Mouse (Mus musculus): ENCODE results near the gene Ass1. TPM values are rescaled to one million over a fixed set of nuclear protein-coding genes. Genes with fewer than 3 reads are reported as not detected.
A peak's percentile ranks its signal among the peaks of the same experiment; 100 is the strongest.

Gene Ass1
- polyA plus RNA-seq, 1 experiment, result 43.7 TPM

DNA sequence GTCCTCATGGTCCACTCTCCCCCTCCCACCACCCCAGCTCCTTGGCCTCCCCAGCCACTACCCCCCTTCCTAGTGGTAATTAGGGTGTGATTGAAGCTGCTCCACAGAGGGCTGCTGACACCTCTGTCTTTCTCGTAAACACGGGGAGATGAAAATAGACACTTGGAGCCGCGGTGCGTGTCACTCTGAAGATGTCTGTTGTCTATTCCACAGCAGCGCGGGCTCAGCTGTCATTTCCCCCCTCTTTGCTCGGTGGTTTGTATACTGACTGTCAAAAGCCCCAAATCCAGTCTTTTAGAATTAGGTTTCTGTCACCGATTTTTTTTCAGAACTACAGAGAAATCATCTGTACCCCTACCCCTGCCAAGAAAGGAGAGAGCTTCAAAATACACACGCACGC, 35.5 kb downstream of the Ass1 start:
- 85% methylated on average over 11 of the region's 11 CpGs for WGBS
- H3K4me3 ChIP-seq (replicated peaks; ENCODE audit: control insufficient read depth, low read depth, low read length), result no peak overlapping the region
- no peaks in the 10 kb centered on the region for H3K4me1 ChIP-seq (ENCODE audit: control insufficient read depth, insufficient read depth, low read length)
- TF ChIP-seq CTCF (IDR thresholded peaks at IDR 0.05; ENCODE audit: control insufficient read depth, insufficient read depth, low read length) (no peak), POLR2A (IDR thresholded peaks at IDR 0.05; ENCODE audit: borderline replicate concordance, control insufficient read depth, low read depth, low read length) (no peak)
- no peak overlapping the region for H3K27ac ChIP-seq (ENCODE audit: control insufficient read depth, insufficient read depth, low read depth, low read length, poor library complexity)

DNA sequence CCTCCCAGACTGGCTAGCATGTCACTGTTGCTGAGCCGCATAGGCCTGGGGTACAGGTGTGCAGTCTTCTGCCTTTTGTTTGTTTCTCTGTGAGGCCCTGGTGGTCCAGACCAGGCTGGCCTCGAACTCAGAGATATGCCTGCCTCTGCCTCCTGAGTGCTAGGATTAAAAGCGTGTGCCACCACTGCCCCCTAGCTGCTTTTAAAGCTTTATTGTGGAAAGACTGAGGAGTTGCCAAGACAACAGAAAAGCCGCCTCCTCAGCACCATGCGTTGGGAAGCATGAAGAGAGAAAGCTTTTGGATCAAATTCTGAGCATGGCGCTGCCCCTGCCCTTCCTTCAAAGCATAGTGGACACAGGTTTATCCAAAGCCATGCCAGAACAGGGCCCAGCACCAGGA, 38.8 kb downstream of the Ass1 start:
- no peak overlapping the region for H3K27ac ChIP-seq (ENCODE audit: control insufficient read depth, insufficient read depth, low read depth, low read length, poor library complexity)
- WGBS, result 80% methylated on average over 6 of the region's 6 CpGs
- TF ChIP-seq POLR2A (IDR thresholded peaks at IDR 0.05; ENCODE audit: borderline replicate concordance, control insufficient read depth, low read depth, low read length) (no peak), CTCF (IDR thresholded peaks at IDR 0.05; ENCODE audit: control insufficient read depth, insufficient read depth, low read length) (no peak)
- H3K4me3 ChIP-seq (replicated peaks; ENCODE audit: control insufficient read depth, low read depth, low read length), result no peak overlapping the region
- H3K4me1 ChIP-seq (ENCODE audit: control insufficient read depth, insufficient read depth, low read length), result no peaks in the 10 kb centered on the region

DNA sequence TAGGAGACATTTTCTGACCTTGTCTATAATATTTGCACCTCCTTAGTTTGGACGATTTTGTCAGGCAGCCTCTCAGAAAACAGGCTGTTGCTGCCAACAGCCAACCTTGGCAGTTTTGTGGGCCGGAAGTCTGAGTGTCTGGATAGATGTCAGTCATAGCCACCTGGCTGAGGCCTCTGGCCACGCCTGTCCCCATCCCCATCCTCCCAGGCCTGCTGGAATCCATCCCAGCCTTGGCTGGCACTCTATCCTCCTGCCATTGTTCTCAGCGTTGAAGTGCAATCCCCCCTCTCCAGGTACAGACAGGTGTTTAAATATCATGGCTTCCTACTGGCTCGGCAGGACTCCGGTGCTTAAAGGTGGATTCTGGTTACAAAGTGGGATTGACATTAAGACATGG, 41.3 kb downstream of the Ass1 start:
- H3K4me3 ChIP-seq (replicated peaks; ENCODE audit: control insufficient read depth, low read depth, low read length), result no peak overlapping the region
- no peak overlapping the region for H3K27ac ChIP-seq (ENCODE audit: control insufficient read depth, insufficient read depth, low read depth, low read length, poor library complexity)
- WGBS, result 84% methylated on average over 6 of the region's 6 CpGs
- TF ChIP-seq CTCF (IDR thresholded peaks at IDR 0.05; ENCODE audit: control insufficient read depth, insufficient read depth, low read length) (no peak), POLR2A (IDR thresholded peaks at IDR 0.05; ENCODE audit: borderline replicate concordance, control insufficient read depth, low read depth, low read length) (no peak)
- no peaks in the 10 kb centered on the region for H3K4me1 ChIP-seq (ENCODE audit: control insufficient read depth, insufficient read depth, low read length)

DNA sequence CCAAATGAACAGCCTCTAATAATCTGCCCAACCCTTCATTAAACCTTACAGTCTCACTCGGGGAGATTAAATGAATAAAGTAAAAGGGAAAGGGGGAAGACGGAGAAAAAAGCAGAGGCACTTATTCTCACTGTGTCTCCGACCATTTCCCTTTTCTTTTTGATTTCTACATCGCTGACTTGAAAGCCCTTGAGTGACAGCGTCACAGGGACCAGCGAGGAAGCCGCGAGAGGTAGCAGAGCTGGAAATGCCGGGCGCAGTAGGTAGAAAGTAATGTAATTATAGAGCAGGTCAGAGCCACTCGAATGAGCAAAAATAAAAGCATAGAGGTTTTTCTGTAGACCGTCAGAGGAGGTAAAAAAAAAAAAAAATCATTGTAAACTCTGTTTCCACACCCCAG, 46.5 kb downstream of the Ass1 start:
- 81% methylated on average over 12 of the region's 12 CpGs for WGBS
- Histone ChIP-seq H3K4me1 (ENCODE audit: control insufficient read depth, insufficient read depth, low read length) (no peaks in the 10 kb centered on the region; the same call in 1 of the 2 replicates), H3K4me3 (replicated peaks; ENCODE audit: control insufficient read depth, low read depth, low read length) (no peak overlapping the region), H3K27ac (ENCODE audit: control insufficient read depth, insufficient read depth, low read depth, low read length, poor library complexity) (no peak overlapping the region)
- TF ChIP-seq CTCF (IDR thresholded peaks at IDR 0.05; ENCODE audit: control insufficient read depth, insufficient read depth, low read length), result no peak
- no peak for TF ChIP-seq POLR2A (IDR thresholded peaks at IDR 0.05; ENCODE audit: borderline replicate concordance, control insufficient read depth, low read depth, low read length)

DNA sequence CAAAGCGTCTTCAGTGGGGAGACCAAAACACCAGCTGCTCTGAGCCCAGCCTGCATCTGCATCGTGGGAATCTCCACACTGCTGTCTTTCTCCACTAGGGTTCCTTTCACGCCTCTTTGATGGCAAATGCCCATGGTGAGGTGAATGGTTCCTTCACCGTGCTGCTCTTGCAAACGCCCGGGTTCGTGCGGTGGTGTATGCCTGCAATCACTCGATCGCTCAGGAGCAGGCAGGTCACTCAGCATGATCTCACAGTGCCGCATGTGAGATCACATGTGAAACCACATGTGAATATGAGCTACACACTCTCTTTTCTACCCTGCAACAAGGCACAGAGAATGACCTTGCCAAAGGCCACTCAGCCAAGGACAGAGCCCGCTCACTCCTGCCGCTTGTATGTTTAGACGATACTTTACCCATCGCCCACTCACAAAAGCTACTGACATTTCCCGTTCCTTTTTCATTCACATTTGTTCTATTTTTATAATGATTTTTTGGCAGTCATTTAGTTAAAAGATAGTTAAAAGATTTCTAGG, 51.9 kb downstream of the Ass1 start:
- TF ChIP-seq CTCF (IDR thresholded peaks at IDR 0.05; ENCODE audit: control insufficient read depth, insufficient read depth, low read length), result no peak
- no peak for TF ChIP-seq POLR2A (IDR thresholded peaks at IDR 0.05; ENCODE audit: borderline replicate concordance, control insufficient read depth, low read depth, low read length)
- Histone ChIP-seq H3K4me3 (replicated peaks; ENCODE audit: control insufficient read depth, low read depth, low read length) (no peak overlapping the region), H3K4me1 (ENCODE audit: control insufficient read depth, insufficient read depth, low read length) (no peaks in the 10 kb centered on the region; the same call in 1 of the 2 replicates), H3K27ac (ENCODE audit: control insufficient read depth, insufficient read depth, low read depth, low read length, poor library complexity) (no peak overlapping the region)
- 86% methylated on average over 16 of the region's 16 CpGs for WGBS

DNA sequence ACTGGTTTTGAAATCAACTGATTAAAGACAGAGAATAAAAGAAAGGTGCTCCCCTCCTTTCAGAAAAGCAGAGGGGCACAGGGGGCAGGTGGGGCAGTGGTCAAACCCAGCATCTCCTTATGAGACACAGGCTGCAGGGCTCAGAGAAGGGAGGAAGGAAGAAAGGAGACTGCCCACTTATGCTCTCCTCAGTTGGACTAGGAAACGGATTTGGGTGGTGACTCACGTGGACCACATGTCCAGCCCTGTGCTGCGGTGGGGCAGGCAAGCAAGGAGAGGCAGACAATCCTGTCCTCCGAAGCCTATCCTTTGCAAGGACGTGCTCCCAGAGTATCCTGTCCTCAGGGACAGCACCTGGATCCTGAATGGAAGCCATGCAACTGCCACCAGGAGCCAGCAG, 54.6 kb downstream of the Ass1 start:
- Histone ChIP-seq H3K27ac (ENCODE audit: control insufficient read depth, insufficient read depth, low read depth, low read length, poor library complexity) (no peak overlapping the region), H3K4me1 (ENCODE audit: control insufficient read depth, insufficient read depth, low read length) (no peaks in the 10 kb centered on the region), H3K4me3 (replicated peaks; ENCODE audit: control insufficient read depth, low read depth, low read length) (no peak overlapping the region)
- WGBS, result 52% methylated on average over 5 of the region's 5 CpGs
- TF ChIP-seq CTCF (IDR thresholded peaks at IDR 0.05; ENCODE audit: control insufficient read depth, insufficient read depth, low read length), result no peak
- TF ChIP-seq POLR2A (IDR thresholded peaks at IDR 0.05; ENCODE audit: borderline replicate concordance, control insufficient read depth, low read depth, low read length), result no peak

DNA sequence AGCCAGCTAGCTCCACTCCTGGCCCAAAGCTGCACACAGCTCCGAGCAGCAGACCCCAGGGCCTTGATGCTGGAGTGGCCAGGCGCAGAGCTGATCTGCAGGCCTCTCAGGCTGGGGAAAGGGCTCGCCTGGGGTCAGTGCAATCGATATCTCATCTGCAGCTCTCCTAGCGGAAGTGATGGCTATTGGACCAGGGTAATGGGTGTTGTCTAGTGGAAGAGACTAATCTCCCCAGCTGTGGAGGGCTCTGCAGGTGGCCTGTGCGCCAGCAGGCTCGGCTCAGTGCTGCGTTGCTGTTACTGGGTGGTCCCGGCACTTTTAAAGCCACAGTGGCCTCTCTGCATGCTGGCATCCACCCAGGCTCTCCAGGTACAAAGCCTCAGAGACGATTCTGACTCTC, 55.8 kb downstream of the Ass1 start:
- TF ChIP-seq CTCF (IDR thresholded peaks at IDR 0.05; ENCODE audit: control insufficient read depth, insufficient read depth, low read length), result no peak
- peak; percentile 9; the same call in 1 of the 2 replicates for TF ChIP-seq POLR2A (IDR thresholded peaks at IDR 0.05; ENCODE audit: borderline replicate concordance, control insufficient read depth, low read depth, low read length)
- H3K4me3 ChIP-seq (replicated peaks; ENCODE audit: control insufficient read depth, low read depth, low read length), result no peak overlapping the region
- no peak overlapping the region for H3K27ac ChIP-seq (ENCODE audit: control insufficient read depth, insufficient read depth, low read depth, low read length, poor library complexity)
- WGBS, result 70% methylated on average over 10 of the region's 10 CpGs
- H3K4me1 ChIP-seq (ENCODE audit: control insufficient read depth, insufficient read depth, low read length), result no peaks in the 10 kb centered on the region

DNA sequence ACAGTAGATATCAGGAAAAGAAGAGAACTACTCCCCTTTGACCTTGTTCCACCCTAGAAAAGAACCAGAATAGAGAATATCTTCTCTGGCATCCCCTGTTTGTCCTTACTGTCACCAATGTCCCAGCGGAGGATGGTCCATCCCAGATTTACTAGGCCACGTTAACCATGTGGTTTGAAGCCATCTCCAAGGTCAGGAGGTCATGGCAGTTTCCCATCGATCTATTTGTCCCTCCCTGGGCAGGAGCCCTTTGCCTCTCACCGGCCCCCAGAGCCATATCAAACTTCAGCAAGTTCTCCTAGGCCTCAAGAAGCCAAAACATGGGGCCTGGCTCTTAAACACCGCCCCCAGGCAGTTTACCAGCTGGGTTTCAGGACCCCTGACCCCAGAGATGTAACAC, 60.2 kb downstream of the Ass1 start:
- Histone ChIP-seq H3K27ac (ENCODE audit: control insufficient read depth, insufficient read depth, low read depth, low read length, poor library complexity) (no peak overlapping the region), H3K4me1 (ENCODE audit: control insufficient read depth, insufficient read depth, low read length) (no peaks in the 10 kb centered on the region), H3K4me3 (replicated peaks; ENCODE audit: control insufficient read depth, low read depth, low read length) (no peak overlapping the region)
- WGBS, result 67% methylated on average over 5 of the region's 5 CpGs
- TF ChIP-seq CTCF (IDR thresholded peaks at IDR 0.05; ENCODE audit: control insufficient read depth, insufficient read depth, low read length) (no peak), POLR2A (IDR thresholded peaks at IDR 0.05; ENCODE audit: borderline replicate concordance, control insufficient read depth, low read depth, low read length) (no peak)

DNA sequence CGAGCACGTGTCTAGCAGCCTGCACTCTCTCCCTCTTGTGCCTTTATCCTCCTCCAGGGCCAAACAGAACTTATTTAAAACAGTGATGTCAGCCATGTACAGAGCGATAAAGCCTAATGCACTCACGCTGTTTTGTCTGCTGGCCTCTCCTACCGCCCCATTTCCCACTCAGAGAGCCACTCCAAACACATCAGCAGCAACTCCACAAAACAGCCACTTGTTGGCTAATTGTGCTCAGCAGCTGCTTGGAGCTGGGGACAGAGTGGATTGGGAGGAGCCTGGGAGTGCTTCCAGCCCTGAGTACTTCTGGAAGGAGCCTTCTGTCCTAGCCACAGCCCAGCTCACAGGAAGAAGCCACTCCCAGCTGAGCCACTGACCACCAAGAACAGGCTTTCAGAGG, 67.0 kb downstream of the Ass1 start:
- no peak for TF ChIP-seq POLR2A (IDR thresholded peaks at IDR 0.05; ENCODE audit: borderline replicate concordance, control insufficient read depth, low read depth, low read length)
- TF ChIP-seq CTCF (IDR thresholded peaks at IDR 0.05; ENCODE audit: control insufficient read depth, insufficient read depth, low read length), result no peak
- WGBS, result 65% methylated on average over 5 of the region's 5 CpGs
- H3K27ac ChIP-seq (ENCODE audit: control insufficient read depth, insufficient read depth, low read depth, low read length, poor library complexity), result no peak overlapping the region
- H3K4me1 ChIP-seq (ENCODE audit: control insufficient read depth, insufficient read depth, low read length), result no peaks in the 10 kb centered on the region; the same call in 1 of the 2 replicates
- H3K4me3 ChIP-seq (replicated peaks; ENCODE audit: control insufficient read depth, low read depth, low read length), result no peak overlapping the region

All from bone marrow, adult 2 months (tissue).